Mouse (Mus musculus) hindbrain, embryonic 11.5 days (tissue): ENCODE results near the gene Olfr780. TPM values are rescaled to one million over a fixed set of nuclear protein-coding genes. Genes with fewer than 3 reads are reported as not detected.
"Not testable (repeated sequence)": the region's sequence is repeated elsewhere in the genome, so short reads cannot be mapped to it uniquely, and the experiment has no call there.

Source experiments
- ATAC-seq: fragments of 200-750 bp; cut with Nextera tagmentation; 2 replicates; pipeline ENCODE4 v1.8.0; 2017; ENCODE audit warnings: mild to moderate bottlenecking, moderate TSS enrichment, moderate library complexity; ENCODE audit not compliant: low FRiP score
- DNase-seq: peaks from one replicate; pipeline ENCODE4 v3.0.0-alpha.2; 2015; ENCODE audit warnings: low spot score
- H3K27ac ChIP-seq: fragments of 300-500 bp; sonication (generic); 2 replicates; pipeline ENCODE4 v1.5.1; 2014; ENCODE audit warnings: mild to moderate bottlenecking, low read depth, low read length
- H3K27me3 ChIP-seq: fragments of 300-500 bp; sonication (generic); 2 replicates; pipeline ENCODE4 v1.6.1; 2014; ENCODE audit warnings: mild to moderate bottlenecking, low read length, moderate library complexity, mixed read lengths; ENCODE audit not compliant: control insufficient read depth, insufficient read depth
- H3K36me3 ChIP-seq: fragments of 300-500 bp; sonication (generic); 2 replicates; pipeline ENCODE4 v1.6.1; 2014; ENCODE audit warnings: mild to moderate bottlenecking, low read length, moderate library complexity, mixed read lengths; ENCODE audit not compliant: control insufficient read depth, insufficient read depth
- H3K4me1 ChIP-seq: fragments of 300-500 bp; sonication (generic); replicated peaks from 2 replicates; pipeline ENCODE4 v1.6.1; 2014; ENCODE audit warnings: low read length, mixed read lengths; ENCODE audit not compliant: control insufficient read depth, insufficient read depth
- H3K4me2 ChIP-seq: fragments of 300-500 bp; sonication (generic); replicated peaks from 2 replicates; pipeline ENCODE4 v1.6.1; 2014; ENCODE audit warnings: mild to moderate bottlenecking, low read depth, low read length
- H3K4me3 ChIP-seq: fragments of 300-500 bp; sonication (generic); 2 replicates; pipeline ENCODE4 v1.5.1; 2014; ENCODE audit warnings: low read depth, low read length
- H3K9ac ChIP-seq: fragments of 300-500 bp; sonication (generic); 2 replicates; pipeline ENCODE4 v1.6.1; 2014; ENCODE audit warnings: low read depth, low read length
- H3K9me3 ChIP-seq: fragments of 300-500 bp; sonication (generic); 2 replicates; pipeline ENCODE4 v1.6.1; 2016; ENCODE audit warnings: low read length; ENCODE audit not compliant: control insufficient read depth
- WGBS: fragments of 180-500 bp; shearing (Covaris S2); extraction: QIAGEN DNeasy Blood & Tissue Kit; methylation state at CpG from one replicate; pipeline ENCODE4 v1.1.7; 2014; 5-methylcytosine and 5-hydroxymethylcytosine counted together
- polyA plus RNA-seq: library from polyadenylated mRNA; unstranded; fragments of >200 nt; fragmentation: Nextera tagmentation; extraction: Ambion mirVana; gene quantifications from 2 replicates; pipeline ENCODE4 v1.2.1, GENCODE M21; 2014

Olfr780 gene
- polyA plus RNA-seq, result not detected in 2 replicates

- Histone ChIP-seq H3K4me3 (no peak within 1 kb of the TSS), H3K4me1 (no peaks in the 10 kb centered on the region), H3K4me2 (no peak within 1 kb of the TSS), H3K27ac (no peak within 1 kb of the TSS), H3K9ac (no peak within 1 kb of the TSS), H3K36me3 (no peaks in the 10 kb centered on the region), H3K27me3 (no peaks in the 10 kb centered on the region), H3K9me3 (no peaks in the 10 kb centered on the region)
- DNase-seq (no peak), ATAC-seq (no peak)
- WGBS, result 84% methylated on average over 3 of the region's 3 CpGs
Observed at GRCm38 (mm10) chr10:129317817-129318216, at the start of gene Olfr780. Olfr780 (plus strand) TSS chr10:129318117.

- WGBS, result 87% methylated on average over 2 of the region's 2 CpGs
- DNase-seq (no peak), ATAC-seq (no peak)
- H3K36me3 ChIP-seq, result no peaks in the 10 kb centered on the region
- H3K9ac ChIP-seq, result no peak within 1 kb of the TSS
- no peaks in the 10 kb centered on the region for H3K27me3 ChIP-seq
- no peak within 1 kb of the TSS for H3K27ac ChIP-seq
- no peak within 1 kb of the TSS for H3K4me2 ChIP-seq
- no peaks in the 10 kb centered on the region for H3K4me1 ChIP-seq
- H3K4me3 ChIP-seq, result no peak within 1 kb of the TSS
- no peaks in the 10 kb centered on the region for H3K9me3 ChIP-seq
Observed at GRCm38 (mm10) chr10:129271081-129271535, 46.8 kb upstream of the Olfr780 start, which contains the start of gene Olfr777. Olfr777 (minus strand) TSS chr10:129271485.

DNA sequence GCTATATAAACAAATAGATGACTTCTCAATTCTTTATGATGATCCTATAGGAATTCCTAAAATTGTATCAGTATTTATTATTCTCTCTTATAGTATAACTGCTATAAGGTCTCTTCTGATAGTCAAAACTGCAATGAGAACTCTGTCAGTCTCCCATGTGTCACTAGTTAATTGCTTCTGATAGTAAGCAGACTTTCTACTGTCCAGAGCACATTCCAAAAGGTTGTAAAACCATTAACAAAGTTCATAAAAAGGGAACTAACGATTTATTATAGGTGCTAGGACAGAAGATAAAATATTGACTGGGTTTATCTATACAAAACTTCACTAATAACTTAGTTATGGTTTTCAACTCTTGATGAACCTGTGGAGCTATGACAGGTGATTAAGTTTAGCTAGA is 4.9 kb upstream of the Olfr780 start:
- ATAC-seq, DNase-seq, H3K4me2 ChIP-seq, H3K27ac ChIP-seq, H3K36me3 ChIP-seq, H3K9ac ChIP-seq, H3K4me1 ChIP-seq, H3K4me3 ChIP-seq, H3K9me3 ChIP-seq, H3K27me3 ChIP-seq: not testable (repeated sequence)
- 72% methylated on average over 1 of the region's 1 CpGs for WGBS

DNA sequence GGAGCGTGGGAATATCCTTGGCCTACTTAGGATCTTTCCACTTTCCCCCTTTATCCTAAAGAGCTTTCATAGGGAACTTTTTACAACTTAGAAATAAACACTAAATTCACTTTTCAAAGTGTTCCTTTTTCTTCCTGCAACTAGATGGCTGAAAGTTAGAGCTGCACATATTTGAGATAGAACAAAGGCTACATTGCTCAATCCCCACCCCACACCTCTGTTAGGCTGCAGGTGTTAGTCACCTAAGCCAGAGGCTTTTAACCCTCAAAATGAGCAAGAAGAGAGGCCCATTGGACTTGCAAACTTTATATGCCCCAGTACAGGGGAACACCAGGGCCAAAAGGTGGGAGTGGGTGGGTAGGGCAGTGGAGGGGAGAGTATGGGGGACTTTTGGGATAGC is 4.4 kb upstream of the Olfr780 start:
- not testable (repeated sequence) for H3K27ac ChIP-seq, H3K9me3 ChIP-seq, H3K4me1 ChIP-seq, H3K36me3 ChIP-seq, H3K4me3 ChIP-seq, H3K9ac ChIP-seq, ATAC-seq, H3K4me2 ChIP-seq, H3K27me3 ChIP-seq, DNase-seq
- WGBS, result no CpG with 5 or more reads among the region's 1 CpGs

- H3K9ac ChIP-seq, result no peak within 1 kb of the TSS
- no peak within 1 kb of the TSS for H3K4me3 ChIP-seq
- no peaks in the 10 kb centered on the region for H3K4me1 ChIP-seq
- no peak within 1 kb of the TSS for H3K27ac ChIP-seq
- H3K36me3 ChIP-seq, result no peaks in the 10 kb centered on the region
- no peaks in the 10 kb centered on the region for H3K9me3 ChIP-seq
- H3K27me3 ChIP-seq, result no peaks in the 10 kb centered on the region
- H3K4me2 ChIP-seq, result no peak within 1 kb of the TSS
- DNase-seq (no peak), ATAC-seq (no peak)
Observed at GRCm38 (mm10) chr10:129328554-129328953, 10.6 kb downstream of the Olfr780 start, which contains the start of gene Olfr781. Olfr781 (plus strand) TSS chr10:129328854.

- no peaks in the 10 kb centered on the region for H3K9me3 ChIP-seq
- H3K27ac ChIP-seq, result no peak within 1 kb of the TSS
- H3K36me3 ChIP-seq, result no peaks in the 10 kb centered on the region
- DNase-seq (no peak), ATAC-seq (no peak)
- H3K4me3 ChIP-seq, result no peak within 1 kb of the TSS
- 97% methylated on average over 3 of the region's 3 CpGs for WGBS
- no peak within 1 kb of the TSS for H3K4me2 ChIP-seq
- no peaks in the 10 kb centered on the region for H3K4me1 ChIP-seq
- no peak within 1 kb of the TSS for H3K9ac ChIP-seq
- H3K27me3 ChIP-seq, result no peaks in the 10 kb centered on the region
Observed at GRCm38 (mm10) chr10:129348550-129348949, 30.6 kb downstream of the Olfr780 start, which contains the start of gene Olfr782. Olfr782 (plus strand) TSS chr10:129348850.

DNA sequence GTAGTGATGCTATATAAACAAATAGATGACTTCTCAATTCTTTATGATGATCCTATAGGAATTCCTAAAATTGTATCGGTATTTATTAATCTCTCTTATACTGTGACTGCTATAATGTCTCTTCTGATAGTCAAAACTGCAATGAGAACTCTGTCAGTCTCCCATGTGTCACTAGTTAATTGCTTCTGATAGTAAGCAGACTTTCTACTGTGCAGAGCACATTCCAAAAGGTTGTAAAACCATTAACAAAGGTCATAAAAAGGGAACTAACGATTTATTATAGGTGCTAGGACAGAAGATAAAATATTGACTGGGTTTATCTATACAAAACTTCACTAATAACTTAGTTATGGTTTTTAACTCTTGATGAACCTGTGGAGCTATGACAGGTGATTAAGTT is 34.6 kb downstream of the Olfr780 start:
- not testable (repeated sequence) for H3K9me3 ChIP-seq, H3K27ac ChIP-seq, H3K27me3 ChIP-seq, H3K4me1 ChIP-seq, H3K4me2 ChIP-seq, H3K36me3 ChIP-seq, H3K4me3 ChIP-seq, ATAC-seq, DNase-seq, H3K9ac ChIP-seq
- WGBS, result 79% methylated on average over 2 of the region's 2 CpGs

DNA sequence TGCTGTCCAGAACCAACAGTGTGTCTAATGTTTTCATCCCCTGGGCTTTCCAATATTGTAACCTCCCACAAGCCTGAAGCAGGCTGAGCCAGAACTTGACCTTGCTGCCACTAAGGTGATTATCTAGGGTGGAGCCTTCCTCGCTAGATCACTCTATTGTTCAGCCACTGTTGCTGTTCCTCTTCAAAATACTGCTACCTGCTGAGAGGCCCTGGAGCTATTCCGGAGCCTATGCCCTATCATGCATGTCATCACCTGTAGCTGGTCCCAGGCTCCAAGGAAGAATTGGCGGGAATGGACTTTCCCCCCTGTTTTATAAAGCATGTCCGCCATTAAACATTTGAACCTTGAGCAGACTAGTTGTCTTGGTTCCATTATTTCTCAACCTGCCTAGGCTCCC is 38.6 kb downstream of the Olfr780 start:
- not testable (repeated sequence) for H3K9ac ChIP-seq, DNase-seq, H3K36me3 ChIP-seq, H3K4me3 ChIP-seq, H3K4me1 ChIP-seq, H3K27ac ChIP-seq, H3K27me3 ChIP-seq, H3K9me3 ChIP-seq, ATAC-seq, H3K4me2 ChIP-seq
- 84% methylated on average over 4 of the region's 4 CpGs for WGBS

DNA sequence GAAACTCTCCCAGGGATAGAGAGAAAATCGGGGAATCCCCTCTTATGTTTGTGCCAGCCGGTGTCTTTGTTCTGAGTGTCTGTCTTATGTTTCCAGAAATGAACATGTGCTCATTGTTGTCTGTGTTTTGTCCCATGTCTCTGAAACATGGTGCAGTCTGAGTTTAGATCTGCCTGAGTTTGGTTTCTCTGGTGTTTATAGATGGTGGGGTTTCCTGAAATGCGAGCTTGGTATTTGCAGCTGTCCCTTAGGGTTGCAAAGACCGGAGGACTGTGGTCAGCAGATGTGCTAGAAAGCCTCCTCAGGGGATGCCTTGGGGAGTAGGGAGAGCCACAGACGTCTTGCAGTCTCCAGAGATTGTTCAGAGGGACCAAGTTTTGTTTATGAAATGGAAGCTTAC is 39.4 kb downstream of the Olfr780 start:
- Histone ChIP-seq H3K4me2 (no peak overlapping the region), H3K9ac (no peak overlapping the region), H3K4me3 (no peak overlapping the region), H3K27me3 (no peaks in the 10 kb centered on the region), H3K27ac (no peak overlapping the region), H3K9me3 (no peaks in the 10 kb centered on the region), H3K36me3 (no peaks in the 10 kb centered on the region), H3K4me1 (no peaks in the 10 kb centered on the region)
- ATAC-seq (no peak), DNase-seq (no peak)
- 83% methylated on average over 5 of the region's 5 CpGs for WGBS
